Mouse (Mus musculus): Measurements from ENCODE around the gene Pum1.

Gene Pum1

GRCm38 (mm10) chr4:130792376-130793179, 129.5 kb downstream of the Pum1 start, which contains the start of gene Sdc3:
Gene Sdc3, plus strand, starts transcription at chr4:130792537.
- DNase-seq (ENCODE audit: low spot score in 2 of 2): no peak

- DNase-seq (ENCODE audit: low spot score in 2 of 2): no peak
Observed at GRCm38 (mm10) chr4:130793180-130793501, 130.0 kb downstream of the Pum1 start.

GRCm38 (mm10) chr4:130794771-130795170, 131.7 kb downstream of the Pum1 start:
- DNase-seq (ENCODE audit: low spot score in 2 of 2): no peak

- DNase-seq (ENCODE audit: low spot score in 2 of 2): no peak
Observed at GRCm38 (mm10) chr4:130795970-130796369, 132.8 kb downstream of the Pum1 start.

GRCm38 (mm10) chr4:130797201-130798051, 134.3 kb downstream of the Pum1 start:
- no peak for DNase-seq (ENCODE audit: low spot score in 2 of 2)

GRCm38 (mm10) chr4:130798416-130798815, 135.3 kb downstream of the Pum1 start:
- DNase-seq (ENCODE audit: low spot score in 2 of 2): no peak

GRCm38 (mm10) chr4:130799118-130799517, 136.0 kb downstream of the Pum1 start:
- DNase-seq (ENCODE audit: low spot score in 2 of 2): no peak

- DNase-seq (ENCODE audit: low spot score in 2 of 2): no peak
Observed at GRCm38 (mm10) chr4:130799582-130799981, 136.5 kb downstream of the Pum1 start.

- no peak for DNase-seq (ENCODE audit: low spot score in 2 of 2)
Observed at GRCm38 (mm10) chr4:130800147-130800546, 137.0 kb downstream of the Pum1 start.

GRCm38 (mm10) chr4:130801198-130801597, 138.1 kb downstream of the Pum1 start:
- DNase-seq (ENCODE audit: low spot score in 2 of 2): no peak

- no peak for DNase-seq (ENCODE audit: low spot score in 2 of 2)
Observed at GRCm38 (mm10) chr4:130801624-130802329, 138.7 kb downstream of the Pum1 start.

- DNase-seq (ENCODE audit: low spot score in 2 of 2): no peak
Observed at GRCm38 (mm10) chr4:130803591-130803990, 140.5 kb downstream of the Pum1 start.

GRCm38 (mm10) chr4:130804292-130804691, 141.2 kb downstream of the Pum1 start:
- no peak for DNase-seq (ENCODE audit: low spot score in 2 of 2)

GRCm38 (mm10) chr4:130804771-130805361, 141.7 kb downstream of the Pum1 start:
- DNase-seq (ENCODE audit: low spot score in 2 of 2): no peak

- no peak for DNase-seq (ENCODE audit: low spot score in 2 of 2)
Observed at GRCm38 (mm10) chr4:130805746-130806145, 142.6 kb downstream of the Pum1 start.

GRCm38 (mm10) chr4:130806746-130807145, 143.6 kb downstream of the Pum1 start:
- no peak for DNase-seq (ENCODE audit: low spot score in 2 of 2)

GRCm38 (mm10) chr4:130809784-130810183, 146.7 kb downstream of the Pum1 start:
- no peak for DNase-seq (ENCODE audit: low spot score in 2 of 2)

- DNase-seq (ENCODE audit: low spot score in 2 of 2): no peak
Observed at GRCm38 (mm10) chr4:130810845-130811244, 147.7 kb downstream of the Pum1 start.

- DNase-seq (ENCODE audit: low spot score in 2 of 2): no peak
Observed at GRCm38 (mm10) chr4:130811385-130811784, 148.3 kb downstream of the Pum1 start.

- no peak for DNase-seq (ENCODE audit: low spot score in 2 of 2)
Observed at GRCm38 (mm10) chr4:130813958-130814357, 150.8 kb downstream of the Pum1 start.

GRCm38 (mm10) chr4:130814742-130815330, 151.7 kb downstream of the Pum1 start:
- no peak for DNase-seq (ENCODE audit: low spot score in 2 of 2)

Measured in spleen, postnatal 4 days (tissue).